Mouse (Mus musculus): ENCODE measurements at regions not wholly inside any gene's neighbourhood (a gene's known extent, or its start where the extent isn't known, plus 50 kb on each side); places are given as distances from the start of the nearest gene placed in this dataset.

GRCm38 (mm10) chr16:71004211-71004610, 690.5 kb downstream of the Gbe1 start:
- DNase-seq (ENCODE audit: extremely low spot score in 1 of 2, low spot score in 2 of 2): no peak
- intact Hi-C loops (cut with DNase I): no loop called here

GRCm38 (mm10) chr16:71043381-71043780, 729.6 kb downstream of the Gbe1 start:
- intact Hi-C loops (cut with DNase I): no loop called here
- no peak for DNase-seq (ENCODE audit: extremely low spot score in 1 of 2, low spot score in 2 of 2)

- DNase-seq (ENCODE audit: extremely low spot score in 1 of 2, low spot score in 2 of 2): no peak
- intact Hi-C loops (cut with DNase I): no loop called here
Measured at GRCm38 (mm10) chr16:71054258-71054657, 740.5 kb downstream of the Gbe1 start.

- intact Hi-C loops (cut with DNase I): no loop called here
- DNase-seq (ENCODE audit: extremely low spot score in 1 of 2, low spot score in 2 of 2): no peak
Measured at GRCm38 (mm10) chr16:71062754-71063153, 749.0 kb downstream of the Gbe1 start.

GRCm38 (mm10) chr16:71063361-71063932, 749.7 kb downstream of the Gbe1 start:
- DNase-seq (ENCODE audit: extremely low spot score in 1 of 2, low spot score in 2 of 2): no peak
- intact Hi-C loops (cut with DNase I): no loop called here

GRCm38 (mm10) chr16:71070186-71070585, 756.4 kb downstream of the Gbe1 start:
- intact Hi-C loops (cut with DNase I): no loop called here
- no peak for DNase-seq (ENCODE audit: extremely low spot score in 1 of 2, low spot score in 2 of 2)

- intact Hi-C loops (cut with DNase I): no loop called here
- no peak for DNase-seq (ENCODE audit: extremely low spot score in 1 of 2, low spot score in 2 of 2)
Measured at GRCm38 (mm10) chr16:71102829-71103228, 789.1 kb downstream of the Gbe1 start.

- intact Hi-C loops (cut with DNase I): no loop called here
- DNase-seq (ENCODE audit: extremely low spot score in 1 of 2, low spot score in 2 of 2): peak in 1 of 2 experiments; percentile 40
Measured at GRCm38 (mm10) chr16:71108979-71109378, 795.2 kb downstream of the Gbe1 start.

- no peak for DNase-seq (ENCODE audit: extremely low spot score in 1 of 2, low spot score in 2 of 2)
Measured at GRCm38 (mm10) chr16:71114301-71114700, 800.6 kb downstream of the Gbe1 start.

GRCm38 (mm10) chr16:71120706-71121105, 807.0 kb downstream of the Gbe1 start:
- no peak for DNase-seq (ENCODE audit: extremely low spot score in 1 of 2, low spot score in 2 of 2)
- intact Hi-C loops (cut with DNase I): no loop called here

More at GRCm38 (mm10) chr16:71114301-71114700, 800.6 kb downstream of the Gbe1 start:
- intact Hi-C loops (cut with DNase I): no loop called here

GRCm38 (mm10) chr16:71123616-71124015, 809.9 kb downstream of the Gbe1 start:
- no peak for DNase-seq (ENCODE audit: extremely low spot score in 1 of 2, low spot score in 2 of 2)
- intact Hi-C loops (cut with DNase I): no loop called here

- DNase-seq (ENCODE audit: extremely low spot score in 1 of 2, low spot score in 2 of 2): no peak
- intact Hi-C loops (cut with DNase I): no loop called here
Measured at GRCm38 (mm10) chr16:71132826-71133225, 819.1 kb downstream of the Gbe1 start.

- DNase-seq (ENCODE audit: extremely low spot score in 1 of 2, low spot score in 2 of 2): no peak
- intact Hi-C loops (cut with DNase I): no loop called here
Measured at GRCm38 (mm10) chr16:71138668-71139067, 824.9 kb downstream of the Gbe1 start.
